Mouse (Mus musculus) brain, embryonic 14.5 days (tissue): ENCODE data around the gene Magi3.

Experiments
- CTCF ChIP-seq: fragments of 200-500 bp; IDR thresholded peaks from 2 replicates; pipeline ENCODE4 v1.5.1; 2012; ENCODE audit warnings: inconsistent platforms, mild to moderate bottlenecking, moderate library complexity, borderline replicate concordance; ENCODE audit not compliant: insufficient read depth, insufficient read length; ENCODE audit errors: extremely low read depth
- POLR2A ChIP-seq: fragments of 200-500 bp; IDR thresholded peaks from 2 replicates; pipeline ENCODE4 v1.6.1; 2012; ENCODE audit warnings: mild to moderate bottlenecking, inconsistent platforms, borderline replicate concordance; ENCODE audit not compliant: poor library complexity, insufficient read depth, insufficient read length, severe bottlenecking; ENCODE audit errors: extremely low read depth

DNA sequence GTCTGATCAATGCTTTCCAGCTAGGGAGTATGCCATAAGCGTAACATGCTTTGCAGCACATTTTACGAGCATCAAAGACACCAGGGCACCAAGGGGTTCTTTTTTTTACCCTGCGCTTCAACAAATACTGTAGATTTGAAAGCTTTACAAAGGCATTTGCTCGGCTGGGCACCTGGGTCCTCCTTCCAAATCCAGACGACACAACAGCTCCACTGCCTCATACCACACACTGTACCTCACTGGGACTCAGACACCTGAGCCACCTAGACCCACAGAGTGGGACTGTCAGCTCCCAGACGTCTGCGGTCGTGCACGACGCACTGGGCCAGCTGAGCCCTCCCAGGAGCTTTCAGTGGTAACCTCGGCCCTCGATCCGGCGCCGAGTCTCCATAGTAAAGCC lies 1.2 kb downstream of the Magi3 start:
- TF ChIP-seq CTCF: no peak
- TF ChIP-seq POLR2A: no peak
